Mouse (Mus musculus) lung, embryonic 16.5 days (tissue): ENCODE data around the gene Auts2. TPM values are rescaled to one million over a fixed set of nuclear protein-coding genes. Genes with fewer than 3 reads are reported as not detected.

Source experiments
- ATAC-seq: fragments of 200-750 bp; cut with Nextera tagmentation; 2 replicates; pipeline ENCODE4 v1.8.0; 2017; ENCODE audit warnings: low read depth, mild to moderate bottlenecking, moderate library complexity
- H3K27ac ChIP-seq: fragments of 300-500 bp; sonication (generic); 2 replicates; pipeline ENCODE4 v1.5.1; 2014; ENCODE audit warnings: mild to moderate bottlenecking, control low read depth, low read length
- H3K27me3 ChIP-seq: fragments of 300-500 bp; sonication (generic); 2 replicates; pipeline ENCODE4 v1.6.1; 2014; ENCODE audit warnings: low read depth, low read length, mixed read lengths; ENCODE audit not compliant: control insufficient read depth, insufficient read depth
- H3K36me3 ChIP-seq: fragments of 300-500 bp; sonication (generic); 2 replicates; pipeline ENCODE4 v1.6.1; 2014; ENCODE audit warnings: low read length; ENCODE audit not compliant: control insufficient read depth, insufficient read depth
- H3K4me1 ChIP-seq: fragments of 300-500 bp; sonication (generic); replicated peaks from 2 replicates; pipeline ENCODE4 v1.6.1; 2014; ENCODE audit warnings: low read length, mixed read lengths; ENCODE audit not compliant: control insufficient read depth, insufficient read depth
- H3K4me2 ChIP-seq: fragments of 300-500 bp; sonication (generic); 2 replicates; pipeline ENCODE4 v1.6.1; 2014; ENCODE audit warnings: low read depth, low read length, control low read depth
- H3K4me3 ChIP-seq: fragments of 300-500 bp; sonication (generic); 2 replicates; pipeline ENCODE4 v1.5.1; 2014; ENCODE audit warnings: mild to moderate bottlenecking, low read length, control low read depth
- H3K9ac ChIP-seq: fragments of 300-500 bp; sonication (generic); 2 replicates; pipeline ENCODE4 v1.6.1; 2014; ENCODE audit warnings: low read length, control low read depth
- H3K9me3 ChIP-seq: fragments of 300-500 bp; sonication (generic); 2 replicates; pipeline ENCODE4 v1.6.1; 2016; ENCODE audit warnings: low read length; ENCODE audit not compliant: control insufficient read depth
- WGBS: fragments of 180-500 bp; shearing (Covaris S2); extraction: QIAGEN DNeasy Blood & Tissue Kit; methylation state at CpG from one replicate; pipeline ENCODE4 v1.1.7; 2014; 5-methylcytosine and 5-hydroxymethylcytosine counted together
- polyA plus RNA-seq: library from polyadenylated mRNA; unstranded; fragments of >200 nt; fragmentation: Nextera tagmentation; extraction: Ambion mirVana; gene quantifications from 2 replicates; pipeline ENCODE4 v1.2.1, GENCODE M21; 2015

The Auts2 gene
- polyA plus RNA-seq, 1 experiment from 2014 or later = 12.3 TPM

- no peak for ATAC-seq
- no peaks in the 10 kb centered on the region for H3K36me3 ChIP-seq
- no peaks in the 10 kb centered on the region for H3K9me3 ChIP-seq
- no peaks in the 10 kb centered on the region for H3K27me3 ChIP-seq
- H3K4me2 ChIP-seq = no peak overlapping the region
- H3K4me1 ChIP-seq = no peaks in the 10 kb centered on the region
- no peak overlapping the region for H3K4me3 ChIP-seq
- no peak overlapping the region for H3K9ac ChIP-seq
- no peak overlapping the region for H3K27ac ChIP-seq
Measured at GRCm38 (mm10) chr5:131960432-131960831, 582.7 kb downstream of the Auts2 start.

- Histone ChIP-seq H3K36me3 (no peaks in the 10 kb centered on the region), H3K9me3 (no peaks in the 10 kb centered on the region), H3K9ac (no peak overlapping the region), H3K4me3 (no peak overlapping the region), H3K4me1 (no peaks in the 10 kb centered on the region), H3K27ac (no peak overlapping the region), H3K4me2 (no peak overlapping the region), H3K27me3 (no peaks in the 10 kb centered on the region)
- ATAC-seq = no peak
- 87% methylated on average over 3 of the region's 3 CpGs for WGBS
Measured at GRCm38 (mm10) chr5:131956998-131957397, 586.1 kb downstream of the Auts2 start.

GRCm38 (mm10) chr5:131956090-131956489, 587.1 kb downstream of the Auts2 start:
- 42% methylated on average over 7 of the region's 7 CpGs for WGBS
- Histone ChIP-seq H3K27me3 (no peaks in the 10 kb centered on the region), H3K4me3 (no peak overlapping the region), H3K36me3 (no peaks in the 10 kb centered on the region), H3K9me3 (no peaks in the 10 kb centered on the region), H3K27ac (no peak overlapping the region), H3K4me2 (no peak overlapping the region), H3K4me1 (no peaks in the 10 kb centered on the region), H3K9ac (no peak overlapping the region)
- no peak for ATAC-seq

DNA sequence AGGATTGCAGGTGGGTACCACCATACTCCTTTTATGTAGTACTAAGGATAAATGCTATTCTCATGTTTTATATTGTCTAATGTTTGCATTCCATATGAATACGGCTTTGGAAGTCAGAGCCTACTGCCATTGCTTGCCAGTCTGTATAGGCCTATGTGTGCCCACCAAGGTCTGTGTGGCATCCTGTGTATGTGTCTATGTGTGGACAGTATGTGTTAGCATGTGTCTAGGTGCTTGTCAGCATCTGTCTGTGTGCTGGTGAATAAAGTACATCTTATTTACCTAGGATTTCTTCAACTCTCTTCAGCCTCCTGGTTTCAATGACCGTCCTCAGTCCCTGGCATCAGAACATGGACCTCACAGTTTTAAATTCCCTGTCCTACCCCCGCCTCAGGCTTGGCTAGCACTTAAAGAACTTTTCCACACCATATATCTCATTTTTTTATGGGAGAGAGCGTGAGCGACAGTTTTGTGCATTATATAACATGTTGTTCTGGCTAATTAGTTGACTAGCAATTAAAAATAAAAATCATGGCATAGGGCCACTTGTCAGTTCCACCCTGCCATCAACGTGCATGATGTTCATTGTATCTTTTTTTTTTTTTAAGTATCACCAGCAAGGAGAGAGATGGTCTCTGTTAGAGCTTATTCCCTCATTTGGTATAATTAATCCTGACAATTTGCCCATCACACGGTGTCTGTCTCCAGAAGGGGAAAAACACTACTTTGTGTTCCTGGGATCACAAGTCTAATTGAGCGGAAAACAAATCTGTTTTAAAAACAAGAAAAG, 587.7 kb downstream of the Auts2 start:
- no peak overlapping the region for H3K4me3 ChIP-seq
- no peaks in the 10 kb centered on the region for H3K4me1 ChIP-seq
- no peak overlapping the region for H3K4me2 ChIP-seq
- no peaks in the 10 kb centered on the region for H3K36me3 ChIP-seq
- H3K9me3 ChIP-seq = no peaks in the 10 kb centered on the region
- no peak overlapping the region for H3K27ac ChIP-seq
- no peak overlapping the region for H3K9ac ChIP-seq
- 92% methylated on average over 8 of the region's 8 CpGs for WGBS
- H3K27me3 ChIP-seq = no peaks in the 10 kb centered on the region
- ATAC-seq = no peak

DNA sequence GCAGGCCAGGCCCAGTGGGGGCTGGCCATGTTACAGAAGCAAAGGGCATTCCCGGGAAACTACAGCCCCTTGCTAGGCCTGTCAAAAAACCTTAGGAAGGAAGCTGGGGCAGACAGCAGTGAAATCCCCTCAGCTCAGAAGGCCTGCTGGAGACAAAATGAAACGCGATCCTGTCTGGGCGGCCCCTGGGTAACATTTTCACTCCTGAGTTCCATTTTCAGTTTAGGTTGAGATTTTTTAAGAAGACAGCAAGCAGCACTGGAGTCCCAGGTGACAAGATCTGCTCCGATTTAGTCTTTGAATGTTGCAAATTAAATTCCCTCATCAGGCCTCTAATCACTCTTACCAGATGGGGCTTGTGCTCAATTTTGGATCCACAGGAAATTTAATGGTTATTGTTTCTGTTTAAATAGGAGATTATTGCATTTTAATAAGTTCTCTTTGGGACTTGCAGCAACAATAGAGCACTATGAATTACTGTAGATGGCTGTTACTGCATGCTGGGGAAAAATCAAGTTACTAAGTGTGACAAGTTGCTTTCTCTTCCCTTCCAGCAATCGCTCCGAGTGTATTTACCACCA, 594.5 kb downstream of the Auts2 start:
- Histone ChIP-seq H3K4me1 (no peaks in the 10 kb centered on the region), H3K4me3 (no peak overlapping the region), H3K9me3 (no peaks in the 10 kb centered on the region), H3K4me2 (no peak overlapping the region), H3K9ac (no peak overlapping the region), H3K27ac (no peak overlapping the region), H3K27me3 (no peaks in the 10 kb centered on the region), H3K36me3 (no peaks in the 10 kb centered on the region)
- WGBS = 66% methylated on average over 7 of the region's 7 CpGs
- ATAC-seq = no peak

DNA sequence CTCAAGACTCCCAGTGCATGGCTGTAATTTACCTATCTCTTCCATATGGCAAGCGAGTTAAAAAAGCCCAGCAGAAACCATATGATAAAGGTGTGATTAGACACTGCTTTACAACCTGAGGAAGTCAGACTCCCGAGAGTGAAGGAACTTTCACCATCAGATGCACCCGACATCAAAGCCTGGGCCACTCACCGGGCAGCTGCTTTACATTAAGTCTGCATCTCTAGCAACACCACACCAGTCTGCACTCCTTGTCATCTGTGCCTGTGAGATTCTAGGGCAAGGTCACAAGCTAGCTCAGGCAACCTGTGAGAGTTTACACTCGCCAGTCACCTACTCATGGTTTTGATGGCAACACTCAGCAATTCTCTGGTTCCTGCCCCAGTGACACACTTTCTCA, 596.3 kb downstream of the Auts2 start:
- H3K27me3 ChIP-seq = no peaks in the 10 kb centered on the region
- H3K27ac ChIP-seq = no peak overlapping the region
- WGBS = 68% methylated on average over 5 of the region's 5 CpGs
- no peak overlapping the region for H3K4me3 ChIP-seq
- no peak overlapping the region for H3K9ac ChIP-seq
- H3K9me3 ChIP-seq = no peaks in the 10 kb centered on the region
- H3K36me3 ChIP-seq = no peaks in the 10 kb centered on the region
- no peak for ATAC-seq
- H3K4me2 ChIP-seq = no peak overlapping the region
- H3K4me1 ChIP-seq = no peaks in the 10 kb centered on the region

DNA sequence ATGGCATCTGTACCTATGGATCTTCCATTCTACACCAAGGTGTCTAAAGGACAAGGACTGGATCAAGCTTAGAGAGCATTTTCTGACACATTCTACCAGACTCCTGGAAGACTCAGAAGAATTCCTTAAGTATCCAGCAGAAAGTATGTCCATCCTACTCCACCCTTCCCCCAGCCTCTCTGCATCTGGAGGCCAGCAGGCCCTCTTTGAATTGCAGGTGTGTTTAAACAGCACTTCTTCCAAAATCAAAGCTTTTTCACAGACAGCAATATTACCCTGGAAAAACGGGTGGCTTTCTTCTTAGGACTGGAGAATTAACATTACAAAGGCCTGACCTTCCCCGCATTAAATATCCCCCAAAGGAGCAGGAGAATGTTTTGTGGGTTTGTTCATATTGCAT, 598.4 kb downstream of the Auts2 start:
- Histone ChIP-seq H3K4me3 (no peak overlapping the region), H3K36me3 (no peaks in the 10 kb centered on the region), H3K27ac (no peak overlapping the region), H3K27me3 (no peaks in the 10 kb centered on the region), H3K4me1 (no peaks in the 10 kb centered on the region), H3K4me2 (no peak overlapping the region), H3K9ac (no peak overlapping the region), H3K9me3 (no peaks in the 10 kb centered on the region)
- WGBS = 33% methylated on average over 2 of the region's 2 CpGs
- ATAC-seq = no peak

DNA sequence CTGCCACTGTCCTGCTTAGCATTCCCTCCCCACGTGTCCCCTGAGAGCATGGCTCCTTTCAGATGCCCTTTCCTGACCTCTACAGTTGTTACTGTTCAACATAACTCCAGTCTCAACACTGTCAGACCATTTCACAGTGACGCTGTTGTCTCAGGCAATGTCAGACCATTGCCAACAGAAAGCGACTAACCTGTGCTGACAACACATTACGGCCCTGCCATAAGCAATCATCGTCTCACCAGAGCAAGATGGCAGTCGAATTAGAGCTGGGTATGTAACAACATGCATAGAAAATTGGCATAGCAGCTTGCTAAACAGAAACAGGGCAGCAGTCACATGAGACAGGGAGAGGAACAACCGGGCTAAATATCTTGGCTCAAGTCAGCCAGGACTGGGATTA, 614.4 kb downstream of the Auts2 start:
- Histone ChIP-seq H3K27ac (no peak overlapping the region), H3K4me2 (no peak overlapping the region), H3K36me3 (no peaks in the 10 kb centered on the region), H3K27me3 (no peaks in the 10 kb centered on the region), H3K4me1 (no peaks in the 10 kb centered on the region), H3K9me3 (no peaks in the 10 kb centered on the region), H3K9ac (no peak overlapping the region), H3K4me3 (no peak overlapping the region)
- WGBS = 74% methylated on average over 7 of the region's 7 CpGs
- ATAC-seq = no peak

- Histone ChIP-seq H3K27me3 (no peaks in the 10 kb centered on the region), H3K4me1 (no peaks in the 10 kb centered on the region), H3K9ac (no peak overlapping the region), H3K27ac (no peak overlapping the region), H3K4me3 (no peak overlapping the region), H3K9me3 (no peaks in the 10 kb centered on the region), H3K36me3 (no peaks in the 10 kb centered on the region), H3K4me2 (no peak overlapping the region)
- 76% methylated on average over 4 of the region's 4 CpGs for whole genome bisulfite sequencing
- no peak for ATAC-seq
Measured at GRCm38 (mm10) chr5:131922759-131923158, 620.4 kb downstream of the Auts2 start.
